Mouse (Mus musculus) frontal cortex, postnatal 36 days (tissue): ENCODE data around the gene Gm21852.
"Not testable (repeated sequence)": the region's sequence is repeated elsewhere in the genome, so short reads cannot be mapped to it uniquely, and the experiment has no call there.

Source experiments
- DNase-seq, 2 experiments: peaks; one replicate each; pipeline ENCODE4 v3.0.0; 2022; ENCODE audit warnings: low spot score in 2 of 2

Gene Gm21852

DNA sequence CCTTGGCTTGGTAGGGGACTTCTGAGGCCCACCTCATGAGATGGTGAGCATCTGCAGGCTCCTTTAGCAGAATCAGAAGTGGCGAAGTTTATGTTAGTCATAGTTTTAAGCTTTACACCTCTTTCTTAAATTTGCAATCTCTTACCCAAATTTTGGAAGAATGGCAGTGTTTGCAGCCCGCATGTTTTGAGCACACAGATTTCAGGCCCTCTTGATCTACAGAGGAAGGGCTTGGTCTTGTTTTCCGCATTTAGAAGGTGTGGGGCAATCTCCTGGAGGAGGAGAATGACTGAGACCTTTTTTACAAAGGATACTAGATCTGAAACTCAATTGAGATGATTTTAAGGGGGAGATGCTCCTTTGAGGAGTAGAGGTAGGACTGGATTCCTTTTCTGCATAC, at the start of gene Gm21852:
Gene Gm21852 (minus strand): TSS at position 101 of the 400 bp plus-strand sequence.
- DNase-seq, result not testable (repeated sequence)
